ENCODE assay signal across 19 mouse cellular contexts in genomic region chr10:69251254-69251653, GRCm38 (mm10). TPM values are rescaled to one million over a fixed set of nuclear protein-coding genes. Genes with fewer than 3 reads are reported as not detected.
"Had no signal": no experiment of that assay in that cellular context is flagged by ENCODE, and none has a peak within 500 bp of the region (broad histone marks: within the 10 kb centered on the region; RNA-seq: fewer than 3 reads in every experiment).

No protein-coding gene starts in this region.

- H3K27ac ChIP-seq: liver, embryonic 15.5 days; lung, embryonic 15.5 days; midbrain, embryonic 13.5 days; midbrain, embryonic 15.5 days; neural tube, embryonic 12.5 days had no signal

- H3K4me3 ChIP-seq: liver, embryonic 15.5 days; lung, embryonic 15.5 days; megakaryocyte, embryonic 14.5 days; midbrain, embryonic 13.5 days; midbrain, embryonic 15.5 days; neural tube, embryonic 12.5 days; stomach, embryonic 15.5 days had no signal

- H3K36me3 ChIP-seq: lung, embryonic 15.5 days; midbrain, embryonic 15.5 days had no signal

- H3K4me2 ChIP-seq: liver, embryonic 15.5 days; lung, embryonic 15.5 days; midbrain, embryonic 11.5 days; midbrain, embryonic 13.5 days; midbrain, embryonic 15.5 days; neural tube, embryonic 12.5 days; stomach, embryonic 15.5 days had no signal

- H3K27me3 ChIP-seq: liver, embryonic 15.5 days; lung, embryonic 15.5 days; megakaryocyte, embryonic 14.5 days; midbrain, embryonic 13.5 days; midbrain, embryonic 15.5 days; neural tube, embryonic 12.5 days; stomach, embryonic 15.5 days had no signal

- H3K9ac ChIP-seq: liver, embryonic 15.5 days; liver, postnatal 0 days; lung, embryonic 15.5 days; midbrain, embryonic 13.5 days; midbrain, embryonic 15.5 days; neural tube, embryonic 12.5 days; stomach, embryonic 15.5 days had no signal

- ATAC-seq: liver, postnatal 0 days; lung, postnatal 0 days; midbrain, embryonic 13.5 days; midbrain, embryonic 15.5 days had no signal

- H3K9me3 ChIP-seq: liver, embryonic 15.5 days; lung, embryonic 15.5 days; megakaryocyte, embryonic 14.5 days; midbrain, embryonic 13.5 days; midbrain, embryonic 15.5 days; neural tube, embryonic 12.5 days; stomach, embryonic 15.5 days had no signal

- DNase-seq: liver, postnatal 0 days; lung, adult 2 months; lung, postnatal 14 days; lung, postnatal 36 days; right cerebral cortex, postnatal 14 days; thymus, adult 2 months; thymus, postnatal 25 days; thymus, postnatal 4 days had no signal

RNA-seq across cellular contexts. Expression of gene A930033H14Rik, which starts 38.4 kb away (rescaled TPM):
- total RNA-seq: monocyte, adult 5-6 weeks; neutrophil, adult 5-6 weeks had no signal
